Mouse (Mus musculus) olfactory bulb, adult 2 months (tissue): ENCODE data around the gene Dvl2. TPM values are rescaled to one million over a fixed set of nuclear protein-coding genes. Genes with fewer than 3 reads are reported as not detected.
"Not testable (repeated sequence)": the region's sequence is repeated elsewhere in the genome, so short reads cannot be mapped to it uniquely, and the experiment has no call there.

Source experiments
- H3K27ac ChIP-seq: fragments of 200-500 bp; 2 replicates; pipeline ENCODE4 v1.5.1; 2012; ENCODE audit warnings: low read depth, low read length; ENCODE audit not compliant: insufficient read depth
- H3K4me1 ChIP-seq: fragments of 200-500 bp; 2 replicates; pipeline ENCODE4 v1.6.1; 2012; ENCODE audit warnings: low read length; ENCODE audit not compliant: control insufficient read depth, insufficient read depth
- H3K4me3 ChIP-seq: fragments of 200-500 bp; 2 replicates; pipeline ENCODE4 v1.5.1; 2012; ENCODE audit warnings: mild to moderate bottlenecking, low read depth, low read length, moderate library complexity; ENCODE audit not compliant: insufficient read depth
- CTCF ChIP-seq: fragments of 200-500 bp; IDR thresholded peaks from 2 replicates; pipeline ENCODE4 v1.5.1; 2012; ENCODE audit warnings: low read depth, mild to moderate bottlenecking, low read length, moderate library complexity; ENCODE audit not compliant: insufficient read depth
- POLR2A ChIP-seq: fragments of 200-500 bp; IDR thresholded peaks from 2 replicates; pipeline ENCODE4 v1.6.1; 2012; ENCODE audit warnings: mild to moderate bottlenecking, low read depth, low read length, moderate library complexity; ENCODE audit not compliant: insufficient read depth
- WGBS: fragments of 180-500 bp; shearing (Covaris S2); methylation state at CpG from one replicate; pipeline ENCODE4 v1.1.7; 2018; 5-methylcytosine and 5-hydroxymethylcytosine counted together
- polyA plus RNA-seq: library from polyadenylated mRNA; stranded (reverse); fragments of >200 nt; gene quantifications from 2 replicates; pipeline ENCODE4 v1.2.4, GENCODE M21; 2012; ENCODE audit warnings: low replicate concordance; ENCODE audit not compliant: missing spikeins, insufficient read depth, insufficient read length

Dvl2 gene
- polyA plus RNA-seq, 1 experiment, result not detected

DNA sequence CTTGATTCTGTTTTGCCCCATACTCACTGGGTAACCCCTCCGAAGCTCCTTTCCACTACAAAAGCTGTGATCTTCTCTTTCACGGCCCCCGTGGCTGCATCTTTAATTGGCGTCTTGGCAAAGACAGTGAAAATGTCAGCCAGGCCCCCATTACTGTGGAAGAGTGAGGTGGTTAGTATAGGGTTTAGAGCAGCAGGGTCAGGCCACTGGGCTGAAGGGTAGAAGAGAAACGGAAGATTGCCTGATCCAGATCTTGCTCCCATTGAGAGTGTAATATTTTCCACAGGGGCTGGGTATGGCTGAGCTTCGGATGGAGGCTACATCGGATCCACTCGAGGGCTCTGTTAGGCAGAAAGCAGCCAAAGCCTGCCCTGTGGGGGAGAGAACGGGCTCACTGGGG is 12.5 kb downstream of the Dvl2 start:
- WGBS, result 64% methylated on average over 9 of the region's 9 CpGs
- H3K4me1 ChIP-seq, result peaks cover 15% of the 10 kb centered on the region

DNA sequence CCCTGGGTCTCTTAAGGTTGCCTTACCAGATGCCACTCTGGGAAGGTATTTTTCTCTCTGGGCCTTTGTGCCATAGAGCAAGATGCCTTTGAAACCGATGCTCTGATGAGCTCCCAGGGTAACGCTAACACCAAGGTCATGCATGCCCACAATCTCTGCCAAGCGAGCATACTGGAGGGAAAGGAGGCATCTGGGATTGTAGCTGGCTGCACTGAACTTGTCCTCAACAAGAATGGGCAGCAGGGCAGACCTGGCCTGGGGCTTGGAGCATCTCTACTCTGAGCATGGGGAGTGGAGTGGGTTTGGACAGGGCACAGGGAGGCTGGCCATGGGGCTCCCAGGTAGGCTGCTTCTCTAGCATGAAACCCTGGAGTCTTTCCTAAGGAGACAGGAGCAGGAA is 13.0 kb downstream of the Dvl2 start:
- TF ChIP-seq CTCF, result no peak
- TF ChIP-seq POLR2A, result no peak
- H3K4me1 ChIP-seq, result peaks cover 15% of the 10 kb centered on the region
- H3K4me3 ChIP-seq, result no peak overlapping the region
- no peak overlapping the region for H3K27ac ChIP-seq
- WGBS, result 77% methylated on average over 3 of the region's 3 CpGs

More for the DNA sequence above, 12.5 kb downstream of the Dvl2 start:
- Histone ChIP-seq H3K27ac (no peak overlapping the region), H3K4me3 (no peak overlapping the region)
- no peak for TF ChIP-seq POLR2A
- no peak for TF ChIP-seq CTCF

DNA sequence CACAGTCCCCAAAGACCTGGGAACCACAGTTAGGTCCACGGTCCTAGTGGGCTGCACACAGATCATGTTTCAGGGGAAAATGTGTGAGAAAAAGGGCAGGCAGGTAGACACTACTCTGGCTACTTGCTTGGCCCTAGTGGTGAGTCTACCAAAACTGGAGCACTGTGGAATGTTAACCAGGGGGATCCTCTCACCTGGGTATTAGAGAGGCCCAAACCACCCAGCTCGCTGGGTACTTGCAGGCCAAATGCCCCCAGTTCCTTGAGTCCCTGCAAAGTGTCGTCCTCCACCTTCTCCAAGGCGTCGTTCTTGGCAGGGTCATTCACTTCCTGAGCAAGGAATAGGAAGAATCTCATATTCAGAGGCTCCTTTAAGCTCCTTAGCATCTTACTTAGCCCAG is 13.7 kb downstream of the Dvl2 start:
- TF ChIP-seq POLR2A (no peak), CTCF (no peak)
- Histone ChIP-seq H3K27ac (no peak overlapping the region), H3K4me3 (no peak overlapping the region), H3K4me1 (peaks cover 15% of the 10 kb centered on the region)
- WGBS, result 67% methylated on average over 5 of the region's 5 CpGs

DNA sequence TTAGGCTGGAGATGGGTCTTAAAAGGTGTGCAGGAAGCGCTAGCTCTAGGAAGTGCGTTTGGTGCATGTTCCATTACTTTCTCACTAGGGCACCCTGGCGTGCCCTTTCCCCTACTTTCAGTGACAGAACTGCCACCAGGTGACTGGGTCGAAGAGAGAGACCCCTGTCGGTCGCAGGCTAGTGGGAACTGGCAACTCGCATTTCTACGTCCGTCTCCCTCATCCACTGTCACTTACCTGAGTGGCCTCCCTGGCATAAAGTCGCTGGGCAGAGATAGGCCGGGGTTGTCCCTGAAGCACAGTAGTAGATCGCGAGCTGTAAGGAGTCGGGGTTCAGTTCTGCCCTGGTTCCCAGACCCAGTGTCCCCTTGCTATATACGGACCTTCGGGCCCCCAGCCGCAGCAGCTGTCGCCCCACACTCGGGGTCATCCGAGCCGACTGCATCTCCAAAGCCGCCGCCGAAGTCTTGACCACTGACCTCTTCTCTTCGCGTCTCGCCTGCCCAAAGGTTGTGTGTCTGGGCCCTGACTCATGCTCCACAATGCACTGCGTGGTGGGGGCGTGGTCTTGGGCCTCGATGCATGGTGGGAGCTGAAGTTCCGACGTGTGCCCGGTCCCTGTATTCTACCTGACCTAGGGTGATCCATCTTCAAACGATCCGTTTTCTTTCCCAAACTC is 14.6 kb downstream of the Dvl2 start, which contains the start of gene Acadvl:
Gene Acadvl (minus strand): TSS at position 532 of the 679 bp plus-strand sequence.
- TF ChIP-seq CTCF, result no peak; the same call in 1 of the 2 replicates
- TF ChIP-seq POLR2A, result peak; percentile 50
- WGBS, result 0% methylated on average over 35 of the region's 35 CpGs
- peak within 1 kb of the TSS; percentile 69; the same call in 1 of the 2 replicates for H3K27ac ChIP-seq
- peak within 1 kb of the TSS; percentile 92 for H3K4me3 ChIP-seq
- peaks cover 15% of the 10 kb centered on the region for H3K4me1 ChIP-seq

DNA sequence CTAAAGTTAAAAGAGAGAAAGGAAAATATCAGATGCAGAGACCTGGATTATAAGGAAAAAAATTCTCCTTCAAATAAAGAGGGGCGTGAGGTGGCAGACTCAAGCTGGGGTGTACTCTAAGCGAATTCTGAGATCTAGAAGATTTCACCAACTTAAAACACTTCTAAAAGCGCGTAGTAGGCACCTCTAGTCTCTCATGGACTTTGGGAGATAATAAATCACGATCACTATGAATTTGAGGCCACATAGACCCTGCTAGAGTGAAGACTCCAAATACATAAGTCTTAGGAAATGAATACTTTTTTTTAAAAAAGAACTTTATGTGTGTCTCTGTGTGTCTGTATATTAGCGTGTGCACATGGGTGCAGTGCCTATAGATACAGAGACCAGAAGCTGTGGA is 15.3 kb downstream of the Dvl2 start:
- TF ChIP-seq POLR2A (no peak), CTCF (no peak)
- WGBS, result 64% methylated on average over 6 of the region's 6 CpGs
- H3K4me3 ChIP-seq, result no peak overlapping the region
- no peak overlapping the region for H3K27ac ChIP-seq
- peaks cover 15% of the 10 kb centered on the region for H3K4me1 ChIP-seq

DNA sequence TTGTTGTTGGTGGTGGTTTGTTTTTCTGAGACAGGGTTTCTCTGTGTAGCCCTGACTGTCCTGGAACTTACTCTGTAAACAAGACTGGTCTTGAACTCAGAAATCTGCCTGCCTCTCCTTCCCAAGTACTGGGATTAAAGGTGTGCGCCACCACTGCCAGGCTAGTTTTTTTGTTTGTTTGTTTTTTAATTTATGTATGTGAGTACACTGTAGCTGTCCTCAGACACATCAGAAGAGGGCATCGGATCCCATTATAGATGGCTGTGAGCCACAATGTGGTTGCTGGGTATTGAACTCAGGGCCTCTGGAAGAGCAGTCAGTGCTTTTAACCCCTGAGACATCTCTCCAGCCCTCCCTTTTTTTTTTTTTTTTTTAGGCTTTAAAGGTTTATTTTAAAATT is 15.8 kb downstream of the Dvl2 start:
- WGBS, result 69% methylated on average over 2 of the region's 2 CpGs
- H3K4me3 ChIP-seq, H3K27ac ChIP-seq: not testable (repeated sequence)
- H3K4me1 ChIP-seq, result peaks cover 15% of the 10 kb centered on the region

DNA sequence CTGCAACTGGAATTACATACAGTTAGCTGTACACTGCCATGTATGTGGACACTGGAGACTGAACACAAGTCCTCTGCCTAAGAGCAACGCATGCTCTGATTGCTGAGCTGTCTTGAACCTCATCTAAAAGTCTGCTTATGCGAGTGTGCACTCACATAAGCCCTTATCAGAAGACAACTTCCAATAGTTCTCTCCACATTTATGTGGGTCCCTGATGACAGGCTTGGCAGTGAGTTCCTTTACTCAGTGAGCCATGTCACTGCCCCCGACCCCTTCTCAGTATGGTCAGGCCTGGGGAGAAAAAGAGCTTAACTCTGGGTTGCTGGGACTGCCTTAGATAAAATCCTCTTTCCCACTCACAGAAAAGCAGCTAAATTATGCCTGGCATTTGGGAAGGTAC is 16.3 kb downstream of the Dvl2 start, which contains the start of gene Dlg4:
Gene Dlg4 (plus strand): TSS at position 274 of the 400 bp plus-strand sequence.
- Histone ChIP-seq H3K4me3 (peak within 1 kb of the TSS; percentile 58), H3K4me1 (peaks cover 18% of the 10 kb centered on the region), H3K27ac (peak within 1 kb of the TSS; percentile 94)
- 72% methylated on average over 3 of the region's 3 CpGs for WGBS
- no peak for TF ChIP-seq CTCF
- no peak for TF ChIP-seq POLR2A

DNA sequence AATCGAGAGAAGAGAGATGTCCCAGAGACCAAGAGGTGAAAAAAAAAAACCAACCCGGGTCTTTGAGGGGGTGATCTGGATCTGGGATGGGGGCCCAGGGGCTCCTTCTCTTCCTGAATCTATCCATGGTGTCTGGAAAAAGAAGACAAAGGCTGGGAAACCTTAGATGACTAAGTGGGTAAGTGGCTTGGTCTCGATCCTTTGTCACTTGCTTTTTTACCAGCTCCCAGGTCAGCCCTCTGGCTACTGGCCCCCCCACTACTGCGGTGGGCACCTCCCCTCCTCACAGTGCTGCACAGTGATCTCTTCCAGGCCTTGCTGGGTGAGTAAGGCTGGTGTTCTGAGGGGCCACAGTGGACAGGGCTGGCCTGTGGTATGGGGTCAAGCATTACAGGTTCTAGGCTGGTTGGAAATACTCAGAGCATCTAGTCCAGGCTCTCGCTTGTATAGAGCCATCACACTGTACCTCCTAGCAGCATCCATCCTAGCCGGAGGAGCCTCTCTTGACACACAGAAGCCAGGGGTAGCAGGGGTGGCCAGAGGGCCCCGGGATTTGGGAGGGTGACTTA is 16.9 kb downstream of the Dvl2 start:
- Histone ChIP-seq H3K4me3 (peak overlapping the region; percentile 58), H3K27ac (peak overlapping the region; percentile 94), H3K4me1 (peaks cover 19% of the 10 kb centered on the region)
- WGBS, result 32% methylated on average over 7 of the region's 7 CpGs
- TF ChIP-seq POLR2A, result no peak

DNA sequence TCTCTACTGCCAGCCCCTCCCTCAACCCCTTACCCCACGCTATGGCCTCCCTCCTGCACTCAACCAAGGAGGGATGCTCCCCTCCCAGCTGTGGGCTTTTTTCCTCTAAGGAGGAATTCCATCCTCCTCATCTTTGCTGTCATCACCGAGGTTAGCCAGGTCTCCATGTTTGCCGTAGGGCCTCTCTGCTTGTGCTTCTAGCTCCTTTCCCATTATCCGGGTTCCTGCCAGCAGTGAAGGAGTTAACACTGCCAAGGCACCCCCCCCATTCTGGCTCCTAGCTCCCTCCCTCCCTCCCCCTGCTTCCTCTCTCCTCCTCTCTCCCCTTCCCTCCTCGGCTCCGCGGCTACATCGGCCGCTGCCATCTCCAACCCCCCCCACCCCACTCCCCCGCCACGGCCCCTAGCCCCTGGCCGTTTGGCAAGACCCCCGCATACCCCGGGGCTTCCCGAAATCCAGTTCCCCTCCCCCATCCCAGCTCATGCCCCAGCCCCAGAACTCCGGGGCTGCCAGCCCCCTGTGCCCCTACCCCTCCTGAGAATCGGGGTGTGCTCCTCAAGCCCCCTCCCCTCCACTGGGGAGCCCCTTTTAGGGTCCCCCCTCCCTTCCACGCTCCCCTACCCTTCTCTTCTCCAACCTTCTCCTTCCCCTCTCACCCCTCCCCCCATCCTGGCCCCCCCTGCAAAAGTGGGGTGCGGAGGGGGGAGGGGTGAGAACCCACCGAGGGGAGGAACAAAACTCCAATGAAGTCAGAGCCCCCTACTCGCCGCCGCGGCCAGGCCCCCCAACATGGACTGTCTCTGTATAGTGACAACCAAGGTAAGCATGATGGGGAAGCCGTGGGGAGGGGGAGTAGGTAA is 18.0 kb downstream of the Dvl2 start:
- peak overlapping the region; percentile 77 for H3K4me3 ChIP-seq
- H3K27ac ChIP-seq, result peak overlapping the region; percentile 94
- TF ChIP-seq CTCF (no peak), POLR2A (peak; percentile 12; the same call in 1 of the 2 replicates)
- WGBS, result under 1% methylated on average over 24 of the region's 25 CpGs
- H3K4me1 ChIP-seq, result peaks cover 19% of the 10 kb centered on the region
